Mouse (Mus musculus) liver, embryonic 14.5 days (tissue): ENCODE data around the gene Ccdc194. TPM values are rescaled to one million over a fixed set of nuclear protein-coding genes. Genes with fewer than 3 reads are reported as not detected.

Experiments used
- ATAC-seq: fragments of 200-750 bp; cut with Nextera tagmentation; 2 replicates; pipeline ENCODE4 v1.8.0; 2017; ENCODE audit warnings: moderate number of reproducible peaks, mild to moderate bottlenecking, moderate library complexity; ENCODE audit not compliant: insufficient read depth
- DNase-seq, 3 experiments: peaks; one replicate each; pipeline ENCODE4 v3.0.0-alpha.2; 2012 to 2013; ENCODE audit warnings: low read depth in 3 of 3, low spot score in 3 of 3
- H3K27ac ChIP-seq: fragments of 300-500 bp; sonication (generic); 2 replicates; pipeline ENCODE4 v1.5.1; 2014; ENCODE audit warnings: moderate library complexity, mild to moderate bottlenecking, control low read depth, inconsistent platforms
- H3K27me3 ChIP-seq: fragments of 300-500 bp; sonication (generic); 2 replicates; pipeline ENCODE4 v1.6.1; 2014; ENCODE audit warnings: mild to moderate bottlenecking, low read length, moderate library complexity; ENCODE audit not compliant: control insufficient read depth, insufficient read depth
- H3K36me3 ChIP-seq: fragments of 300-500 bp; sonication (generic); replicated peaks from 2 replicates; pipeline ENCODE4 v1.6.1; 2014; ENCODE audit warnings: low read depth; ENCODE audit not compliant: control insufficient read depth, insufficient read depth
- H3K4me1 ChIP-seq, 2 experiments: fragments of 200-500 bp in 1 of 2; fragments of 300-500 bp in 1 of 2; sonication (generic) in 1 of 2; replicated peaks; 2 replicates each; pipeline ENCODE4 v1.6.1; 2012 to 2014; ENCODE audit warnings: antibody characterized with exemption in 1 of 2, inconsistent platforms in 1 of 2, low read length in 1 of 2; ENCODE audit not compliant: control insufficient read depth in 2 of 2, insufficient read depth in 2 of 2
- H3K4me2 ChIP-seq: fragments of 300-500 bp; sonication (generic); 2 replicates; pipeline ENCODE4 v1.6.1; 2014; ENCODE audit warnings: low read depth, mild to moderate bottlenecking, control low read depth, moderate library complexity
- H3K4me3 ChIP-seq, 2 experiments: fragments of 200-500 bp in 1 of 2; fragments of 300-500 bp in 1 of 2; sonication (generic) in 1 of 2; 2 replicates each; pipeline ENCODE4 v1.5.1; 2012 to 2014; ENCODE audit warnings: low read depth in 2 of 2, low read length in 2 of 2, mild to moderate bottlenecking in 2 of 2, control low read depth in 1 of 2, inconsistent platforms in 1 of 2, moderate library complexity in 1 of 2; ENCODE audit not compliant: insufficient read depth in 1 of 2
- H3K9ac ChIP-seq: fragments of 300-500 bp; sonication (generic); replicated peaks from 2 replicates; pipeline ENCODE4 v1.6.1; 2014; ENCODE audit warnings: mild to moderate bottlenecking, control low read depth, moderate library complexity
- H3K9me3 ChIP-seq: fragments of 300-500 bp; sonication (generic); 2 replicates; pipeline ENCODE4 v1.6.1; 2016; ENCODE audit warnings: low read length, mixed read lengths; ENCODE audit not compliant: control insufficient read depth
- CTCF ChIP-seq: IDR thresholded peaks from 2 replicates; pipeline ENCODE4 v1.5.1; 2016; ENCODE audit warnings: antibody characterized with exemption, low read depth, control low read depth
- EP300 ChIP-seq: IDR thresholded peaks from 2 replicates; pipeline ENCODE4 v1.6.1; 2016; ENCODE audit warnings: antibody characterized with exemption, low read depth
- WGBS: fragments of 180-500 bp; shearing (Covaris S2); extraction: QIAGEN DNeasy Blood & Tissue Kit; methylation state at CpG from one replicate; pipeline ENCODE4 v1.1.7; 2014; ENCODE audit not compliant: insufficient replicate concordance; 5-methylcytosine and 5-hydroxymethylcytosine counted together
- polyA plus RNA-seq, 2 experiments: library from polyadenylated mRNA; depleted of rRNA in 1 of 2; stranded (reverse) in 1 of 2; unstranded in 1 of 2; fragments of >200 nt; fragmentation: Nextera tagmentation in 1 of 2; extraction: Ambion mirVana in 1 of 2; gene quantifications; 2 replicates each; pipeline versions ENCODE4 v1.2.1 to v1.2.3; 2012 to 2014

Ccdc194 gene
- polyA plus RNA-seq, 2 experiments, result 0.09 to 0.19 TPM

- Histone ChIP-seq H3K27me3 (no peaks in the 10 kb centered on the region), H3K36me3 (no peaks in the 10 kb centered on the region), H3K9me3 (no peaks in the 10 kb centered on the region), H3K9ac (peak within 1 kb of the TSS; percentile 75), H3K4me3 (peak within 1 kb of the TSS; percentile 79 to 84), H3K4me1 (peaks cover 4 to 7% of the 10 kb centered on the region in 2 experiments; a peak in 3 of 4 replicates), H3K27ac (peak within 1 kb of the TSS; percentile 41), H3K4me2 (peak within 1 kb of the TSS; percentile 95)
- WGBS, result under 1% methylated on average over 33 of the region's 33 CpGs
- ATAC-seq, result peak; percentile 21
- no peak for DNase-seq
- no peak for TF ChIP-seq EP300
- no peak for TF ChIP-seq CTCF
Measured at GRCm38 (mm10) chr8:71487691-71488445, 37.6 kb downstream of the Ccdc194 start, which contains the start of gene Gtpbp3. Gene Gtpbp3 (plus strand): TSS chr8:71488103.

- no peak for ATAC-seq
- H3K4me3 ChIP-seq, result no peak overlapping the region
- H3K27ac ChIP-seq, result no peak overlapping the region
Measured at GRCm38 (mm10) chr8:71486136-71486529, 39.4 kb downstream of the Ccdc194 start.

GRCm38 (mm10) chr8:71485142-71486135 is 40.1 kb downstream of the Ccdc194 start, which contains the start of gene Ano8:
Gene Ano8 (minus strand): TSS chr8:71485963.
- DNase-seq, result no peak
- Histone ChIP-seq H3K36me3 (no peaks in the 10 kb centered on the region), H3K27me3 (no peaks in the 10 kb centered on the region), H3K9ac (no peak within 1 kb of the TSS), H3K27ac (no peak within 1 kb of the TSS), H3K9me3 (no peaks in the 10 kb centered on the region), H3K4me2 (peak within 1 kb of the TSS; percentile 67), H3K4me1 (peaks cover 4 to 7% of the 10 kb centered on the region in 2 experiments; a peak in 3 of 4 replicates), H3K4me3 (peak within 1 kb of the TSS; percentile 50 to 54)
- no peak for TF ChIP-seq EP300
- no peak for TF ChIP-seq CTCF
- ATAC-seq, result peak; percentile 6; the same call in 1 of the 2 replicates
- 4% methylated on average over 58 of the region's 58 CpGs for WGBS

More at GRCm38 (mm10) chr8:71486136-71486529, 39.4 kb downstream of the Ccdc194 start:
- Histone ChIP-seq H3K27me3 (no peaks in the 10 kb centered on the region), H3K9ac (no peak overlapping the region), H3K4me2 (peak overlapping the region; percentile 67), H3K36me3 (no peaks in the 10 kb centered on the region), H3K9me3 (no peaks in the 10 kb centered on the region), H3K4me1 (peaks cover 4 to 7% of the 10 kb centered on the region in 2 experiments; a peak in 3 of 4 replicates)
- TF ChIP-seq CTCF (no peak), EP300 (no peak)
- 23% methylated on average over 7 of the region's 7 CpGs for WGBS
- DNase-seq, result no peak

GRCm38 (mm10) chr8:71484736-71485135 is 40.8 kb downstream of the Ccdc194 start:
- WGBS, result 86% methylated on average over 19 of the region's 19 CpGs
- Histone ChIP-seq H3K36me3 (no peaks in the 10 kb centered on the region), H3K4me1 (peaks cover 4 to 9% of the 10 kb centered on the region in 2 experiments; a peak in 3 of 4 replicates), H3K27ac (no peak overlapping the region), H3K9ac (no peak overlapping the region), H3K4me3 (no peak overlapping the region), H3K27me3 (no peaks in the 10 kb centered on the region), H3K9me3 (no peaks in the 10 kb centered on the region), H3K4me2 (no peak overlapping the region)
- ATAC-seq (no peak), DNase-seq (no peak)
- TF ChIP-seq CTCF (no peak), EP300 (no peak)
